Mouse (Mus musculus) limb, embryonic 11.5 days (tissue): Measurements from ENCODE around the gene Slc16a8. TPM values are rescaled to one million over a fixed set of nuclear protein-coding genes. Genes with fewer than 3 reads are reported as not detected.

Experiments used
- ATAC-seq: fragments of 200-750 bp; cut with Nextera tagmentation; 2 replicates; pipeline ENCODE4 v1.8.0; 2017; ENCODE audit warnings: low read depth; ENCODE audit not compliant: insufficient number of reproducible peaks, low FRiP score, low TSS enrichment
- DNase-seq: peaks from one replicate; pipeline ENCODE4 v3.0.0-alpha.2; 2015; ENCODE audit warnings: low spot score
- H3K27ac ChIP-seq: fragments of 300-500 bp; sonication (generic); replicated peaks from 2 replicates; pipeline ENCODE4 v1.5.1; 2014; ENCODE audit warnings: low read depth, mild to moderate bottlenecking, low read length
- H3K27me3 ChIP-seq: fragments of 300-500 bp; sonication (generic); 2 replicates; pipeline ENCODE4 v1.6.1; 2014; ENCODE audit warnings: mild to moderate bottlenecking, low read length, mixed read lengths; ENCODE audit not compliant: control insufficient read depth, insufficient read depth
- H3K36me3 ChIP-seq: fragments of 300-500 bp; sonication (generic); 2 replicates; pipeline ENCODE4 v1.6.1; 2014; ENCODE audit warnings: mild to moderate bottlenecking, low read length, moderate library complexity, mixed read lengths; ENCODE audit not compliant: control insufficient read depth, insufficient read depth
- H3K4me1 ChIP-seq: fragments of 300-500 bp; sonication (generic); 2 replicates; pipeline ENCODE4 v1.6.1; 2014; ENCODE audit warnings: low read length, mixed read lengths; ENCODE audit not compliant: control insufficient read depth, insufficient read depth
- H3K4me2 ChIP-seq: fragments of 300-500 bp; sonication (generic); 2 replicates; pipeline ENCODE4 v1.6.1; 2014; ENCODE audit warnings: low read depth, mild to moderate bottlenecking, moderate library complexity; ENCODE audit not compliant: severe bottlenecking
- H3K4me3 ChIP-seq: fragments of 300-500 bp; sonication (generic); 2 replicates; pipeline ENCODE4 v1.5.1; 2014; ENCODE audit warnings: low read depth, low read length
- H3K9ac ChIP-seq: fragments of 300-500 bp; sonication (generic); 2 replicates; pipeline ENCODE4 v1.6.1; 2014; ENCODE audit warnings: mild to moderate bottlenecking, low read length
- H3K9me3 ChIP-seq: fragments of 300-500 bp; sonication (generic); 2 replicates; pipeline ENCODE4 v1.6.1; 2016; ENCODE audit warnings: low read length; ENCODE audit not compliant: control insufficient read depth
- WGBS: fragments of 180-500 bp; shearing (Covaris S2); extraction: QIAGEN DNeasy Blood & Tissue Kit; methylation state at CpG from one replicate; pipeline ENCODE4 v1.1.7; 2014; 5-methylcytosine and 5-hydroxymethylcytosine counted together
- polyA plus RNA-seq: library from polyadenylated mRNA; unstranded; fragments of >200 nt; fragmentation: Nextera tagmentation; extraction: Ambion mirVana; gene quantifications from 2 replicates; pipeline ENCODE4 v1.2.1, GENCODE M21; 2014

Gene Slc16a8
- polyA plus RNA-seq, 1 experiment from 2014 or later = not detected

DNA sequence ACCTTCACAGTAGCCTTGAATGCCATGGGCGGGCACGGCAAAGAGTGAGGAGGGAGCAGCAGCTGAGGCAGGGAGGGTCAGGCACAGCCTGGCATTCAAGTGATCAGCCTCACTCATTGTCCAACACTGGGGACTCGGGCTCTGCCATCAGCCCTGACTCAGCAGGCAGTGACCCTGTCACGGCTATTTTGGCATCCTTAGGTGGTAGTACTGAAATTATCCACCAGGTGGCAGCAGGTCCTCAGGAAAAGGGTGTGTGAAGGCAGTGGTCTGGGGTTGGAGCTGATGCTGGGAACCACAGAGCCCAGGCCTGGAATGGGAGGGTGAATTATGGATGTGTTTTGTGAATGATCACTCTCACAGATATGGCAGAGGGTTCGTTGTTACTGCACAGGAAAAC, 29.9 kb downstream of the Slc16a8 start:
- Histone ChIP-seq H3K4me3 (no peak overlapping the region), H3K27me3 (no peaks in the 10 kb centered on the region), H3K4me1 (peaks cover 11% of the 10 kb centered on the region), H3K27ac (no peak overlapping the region), H3K36me3 (no peaks in the 10 kb centered on the region), H3K9me3 (no peaks in the 10 kb centered on the region), H3K9ac (no peak overlapping the region), H3K4me2 (no peak overlapping the region)
- DNase-seq (peak; percentile 94), ATAC-seq (peak; percentile 51)
- 12% methylated on average over 5 of the region's 5 CpGs for WGBS

DNA sequence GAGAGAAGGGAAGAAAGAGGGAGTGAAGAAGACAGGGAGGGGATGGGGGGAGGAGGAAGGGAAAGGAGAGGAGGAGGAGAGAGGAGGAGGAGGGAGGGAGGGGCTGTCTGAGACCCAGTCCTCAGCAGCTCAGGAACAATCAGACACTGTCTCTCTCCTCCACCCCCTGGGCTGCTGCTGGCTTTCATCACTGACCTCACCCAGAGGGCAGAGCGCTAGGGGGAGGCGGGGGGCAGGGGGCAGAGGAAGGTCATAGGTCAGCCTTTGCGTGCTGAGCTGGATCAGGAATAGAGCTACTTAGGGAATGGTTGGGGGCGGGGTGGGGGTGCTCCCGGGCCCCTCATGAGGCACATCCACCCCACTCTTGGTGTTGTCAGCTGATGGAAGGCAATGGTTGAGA, 30.9 kb downstream of the Slc16a8 start:
- H3K9me3 ChIP-seq = no peaks in the 10 kb centered on the region
- H3K4me1 ChIP-seq = peaks cover 7% of the 10 kb centered on the region
- no peaks in the 10 kb centered on the region for H3K36me3 ChIP-seq
- H3K9ac ChIP-seq = no peak overlapping the region
- H3K4me3 ChIP-seq = no peak overlapping the region
- WGBS = 8% methylated on average over 5 of the region's 5 CpGs
- H3K4me2 ChIP-seq = no peak overlapping the region
- no peaks in the 10 kb centered on the region for H3K27me3 ChIP-seq
- ATAC-seq = no peak
- no peak overlapping the region for H3K27ac ChIP-seq
- DNase-seq = no peak

- no peaks in the 10 kb centered on the region for H3K9me3 ChIP-seq
- H3K27me3 ChIP-seq = no peaks in the 10 kb centered on the region
- WGBS = 5% methylated on average over 1 of the region's 1 CpGs
- no peak for ATAC-seq
- H3K4me1 ChIP-seq = 0 out of 2 replicates have a peak, but pooled peaks cover 4% of the 10 kb centered on the region
- no peak overlapping the region for H3K9ac ChIP-seq
- H3K4me3 ChIP-seq = no peak overlapping the region
- no peak overlapping the region for H3K27ac ChIP-seq
- H3K4me2 ChIP-seq = no peak overlapping the region
- DNase-seq = no peak
- no peaks in the 10 kb centered on the region for H3K36me3 ChIP-seq
These were observed 35.0 kb downstream of the Slc16a8 start for GRCm38 (mm10) chr15:79219572-79219971.

DNA sequence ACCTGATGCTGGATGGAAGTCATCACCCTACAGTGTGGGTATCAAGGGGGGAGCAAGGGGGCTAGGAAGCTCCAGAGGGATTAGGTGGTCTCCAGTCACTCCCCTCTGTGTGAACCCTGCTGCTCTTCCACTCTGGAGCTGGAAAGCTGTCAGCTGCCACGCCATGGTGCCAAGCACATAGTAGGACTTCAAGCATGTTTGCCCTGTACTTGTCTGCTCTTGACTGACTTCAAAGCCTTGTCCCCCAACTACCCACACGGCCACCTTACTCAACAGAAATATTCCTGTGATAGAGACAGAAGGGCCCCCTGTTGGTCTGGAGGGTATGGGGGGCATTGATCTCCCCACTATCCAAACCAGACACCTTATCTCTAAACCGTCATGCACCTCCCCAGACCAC, 38.4 kb downstream of the Slc16a8 start:
- Histone ChIP-seq H3K9ac (no peak overlapping the region), H3K27ac (no peak overlapping the region)
- WGBS = 55% methylated on average over 3 of the region's 3 CpGs

DNA sequence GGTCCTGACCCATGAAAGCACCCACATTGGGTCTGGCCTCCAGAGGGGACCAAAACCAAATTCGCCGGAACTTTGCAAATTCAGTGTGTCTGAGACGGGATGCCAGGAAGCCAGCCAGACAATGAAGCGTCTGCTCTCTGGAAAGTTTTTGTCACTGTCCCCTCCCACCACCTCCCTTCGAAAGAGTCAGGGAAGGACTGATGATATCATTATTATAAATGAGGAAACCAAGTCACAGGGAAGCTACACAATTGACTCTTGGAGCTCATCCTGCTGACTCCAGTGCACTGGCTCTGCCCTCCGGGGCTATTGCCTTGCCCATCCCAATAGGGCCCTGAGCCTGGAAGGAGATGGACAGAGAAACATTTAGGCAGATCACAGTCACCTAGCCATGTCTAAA, 41.0 kb downstream of the Slc16a8 start:
- ATAC-seq (no peak), DNase-seq (no peak)
- no peak overlapping the region for H3K9ac ChIP-seq
- no peaks in the 10 kb centered on the region for H3K4me1 ChIP-seq
- H3K9me3 ChIP-seq = no peaks in the 10 kb centered on the region
- no peak overlapping the region for H3K27ac ChIP-seq
- no peaks in the 10 kb centered on the region for H3K36me3 ChIP-seq
- no peaks in the 10 kb centered on the region for H3K27me3 ChIP-seq
- H3K4me3 ChIP-seq = no peak overlapping the region
- H3K4me2 ChIP-seq = no peak overlapping the region
- WGBS = 87% methylated on average over 6 of the region's 6 CpGs

More for the DNA sequence above, 38.4 kb downstream of the Slc16a8 start:
- no peak for DNase-seq
- no peaks in the 10 kb centered on the region for H3K27me3 ChIP-seq
- H3K36me3 ChIP-seq = no peaks in the 10 kb centered on the region
- ATAC-seq = no peak
- no peaks in the 10 kb centered on the region for H3K9me3 ChIP-seq
- no peaks in the 10 kb centered on the region for H3K4me1 ChIP-seq
- H3K4me2 ChIP-seq = no peak overlapping the region
- H3K4me3 ChIP-seq = no peak overlapping the region

DNA sequence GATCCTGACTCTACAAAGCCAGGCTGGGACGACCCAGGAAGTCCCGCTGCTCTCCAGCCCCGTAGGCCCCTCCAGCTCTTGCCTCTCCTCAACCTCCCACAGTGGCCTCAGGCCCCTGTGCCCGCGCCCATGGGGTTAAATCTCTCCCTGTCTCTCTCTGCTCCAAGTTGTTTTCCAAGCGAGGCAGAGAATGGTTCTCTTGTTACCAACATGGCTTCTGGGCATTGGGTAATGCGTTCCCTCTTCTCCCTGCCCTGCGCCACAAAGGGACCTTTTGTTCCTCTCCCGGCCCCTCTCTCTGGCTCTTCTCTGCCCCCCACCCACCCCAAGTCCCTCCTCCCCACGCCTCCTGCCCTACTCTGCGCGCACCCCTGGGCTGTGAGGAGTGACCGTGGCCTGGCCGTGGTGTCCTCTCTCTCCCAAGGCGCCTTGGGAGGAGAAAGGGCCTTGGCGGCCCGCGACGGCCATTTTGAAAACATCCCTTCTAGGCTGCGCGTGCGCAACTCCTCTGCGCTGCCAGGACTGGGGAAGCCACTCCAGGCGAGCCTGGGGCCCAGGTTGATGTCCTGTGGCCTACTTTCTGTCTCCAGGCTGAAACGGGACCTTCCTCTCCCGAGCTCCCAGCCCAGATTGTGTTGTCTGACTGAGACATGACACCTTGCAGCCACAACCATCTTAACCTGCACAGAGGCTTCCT, 41.7 kb downstream of the Slc16a8 start:
- no peak overlapping the region for H3K4me2 ChIP-seq
- H3K4me3 ChIP-seq = no peak overlapping the region
- no peaks in the 10 kb centered on the region for H3K9me3 ChIP-seq
- no peak overlapping the region for H3K27ac ChIP-seq
- no peak for DNase-seq
- no peak for ATAC-seq
- H3K4me1 ChIP-seq = no peaks in the 10 kb centered on the region
- no peaks in the 10 kb centered on the region for H3K27me3 ChIP-seq
- H3K36me3 ChIP-seq = no peaks in the 10 kb centered on the region
- H3K9ac ChIP-seq = no peak overlapping the region
- WGBS = 91% methylated on average over 26 of the region's 26 CpGs

DNA sequence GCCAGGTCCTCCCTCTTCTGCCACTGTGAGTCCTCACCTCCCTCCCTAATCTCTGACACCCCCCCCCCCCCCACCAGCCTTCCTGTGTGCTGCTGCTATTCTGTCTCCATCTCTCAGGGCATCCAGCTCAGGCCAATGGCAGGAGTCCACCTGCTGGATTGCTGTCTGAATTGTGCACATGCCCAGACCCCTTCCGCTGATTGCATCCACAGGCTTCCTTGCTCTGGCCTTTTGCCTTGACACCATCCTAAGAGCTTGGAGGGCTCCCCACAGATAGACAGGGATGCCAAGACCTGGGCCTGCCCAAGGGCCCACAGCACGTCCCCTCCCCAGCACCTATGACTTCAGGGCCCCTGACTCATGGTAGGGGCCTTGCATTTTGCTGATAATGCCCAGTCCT, 44.2 kb downstream of the Slc16a8 start:
- 83% methylated on average over 2 of the region's 2 CpGs for WGBS
- Histone ChIP-seq H3K4me1 (no peaks in the 10 kb centered on the region), H3K9me3 (no peaks in the 10 kb centered on the region), H3K27ac (no peak overlapping the region), H3K36me3 (no peaks in the 10 kb centered on the region), H3K27me3 (no peaks in the 10 kb centered on the region), H3K9ac (no peak overlapping the region), H3K4me2 (no peak overlapping the region), H3K4me3 (no peak overlapping the region)
- no peak for DNase-seq
- no peak for ATAC-seq

- Histone ChIP-seq H3K9ac (no peak overlapping the region), H3K27me3 (no peaks in the 10 kb centered on the region), H3K36me3 (no peaks in the 10 kb centered on the region), H3K4me2 (no peak overlapping the region), H3K4me3 (no peak overlapping the region), H3K27ac (no peak overlapping the region), H3K4me1 (no peaks in the 10 kb centered on the region), H3K9me3 (no peaks in the 10 kb centered on the region)
- WGBS = 77% methylated on average over 27 of the region's 27 CpGs
- DNase-seq (no peak), ATAC-seq (no peak)
These were observed 45.7 kb downstream of the Slc16a8 start for GRCm38 (mm10) chr15:79208758-79209439.
